Mouse (Mus musculus) ES-Bruce4 (cell line): ENCODE data around the gene Epha10. TPM values are rescaled to one million over a fixed set of nuclear protein-coding genes. Genes with fewer than 3 reads are reported as not detected.
A peak's percentile ranks its signal among the peaks of the same experiment; 100 is the strongest.

Experiments used
- H3K27ac ChIP-seq: 2 replicates; pipeline ENCODE4 v1.5.1; 2012; ENCODE audit warnings: low read length, inconsistent platforms; ENCODE audit not compliant: insufficient read depth
- H3K27me3 ChIP-seq: 2 replicates; pipeline ENCODE4 v1.6.1; 2012; ENCODE audit warnings: mild to moderate bottlenecking, low read length, inconsistent platforms; ENCODE audit not compliant: control insufficient read depth, poor library complexity, insufficient read depth, severe bottlenecking
- H3K36me3 ChIP-seq: 2 replicates; pipeline ENCODE4 v1.6.1; 2012; ENCODE audit warnings: inconsistent platforms, mild to moderate bottlenecking, low read length, moderate library complexity; ENCODE audit not compliant: control insufficient read depth, poor library complexity, insufficient read depth, severe bottlenecking
- H3K4me1 ChIP-seq: one replicate; pipeline ENCODE4 v1.8.1; 2011; ENCODE audit warnings: low read length; ENCODE audit not compliant: control insufficient read depth, insufficient read depth
- H3K4me3 ChIP-seq: 2 replicates; pipeline ENCODE4 v1.5.1; 2011; ENCODE audit warnings: low read depth, mild to moderate bottlenecking, low read length
- H3K9ac ChIP-seq: 2 replicates; pipeline ENCODE4 v1.6.1; 2012; ENCODE audit warnings: low read depth, mild to moderate bottlenecking, inconsistent platforms; ENCODE audit not compliant: poor library complexity, severe bottlenecking
- H3K9me3 ChIP-seq: replicated peaks from 2 replicates; pipeline ENCODE4 v1.6.1; 2012; ENCODE audit warnings: mild to moderate bottlenecking, low read length, inconsistent platforms; ENCODE audit not compliant: control insufficient read depth, poor library complexity, insufficient read depth, severe bottlenecking
- CTCF ChIP-seq: IDR thresholded peaks from one replicate; pipeline ENCODE4 v1.8.1; 2011; ENCODE audit warnings: low read depth, low read length
- EP300 ChIP-seq: IDR thresholded peaks from 2 replicates; pipeline ENCODE4 v1.6.1; 2011; ENCODE audit warnings: low read depth, low read length; ENCODE audit not compliant: insufficient read depth
- POLR2A ChIP-seq: IDR thresholded peaks from one replicate; pipeline ENCODE4 v1.8.1; 2011; ENCODE audit warnings: low read length; ENCODE audit not compliant: insufficient read depth
- polyA plus RNA-seq: library from polyadenylated mRNA; stranded (reverse); fragments of >200 nt; gene quantifications from 2 replicates; pipeline ENCODE4 v1.2.4, GENCODE M21; 2011; ENCODE audit warnings: low read depth; ENCODE audit not compliant: missing spikeins, insufficient read depth, insufficient read length

Gene Epha10
- polyA plus RNA-seq, 1 experiment: 0.37 TPM

DNA sequence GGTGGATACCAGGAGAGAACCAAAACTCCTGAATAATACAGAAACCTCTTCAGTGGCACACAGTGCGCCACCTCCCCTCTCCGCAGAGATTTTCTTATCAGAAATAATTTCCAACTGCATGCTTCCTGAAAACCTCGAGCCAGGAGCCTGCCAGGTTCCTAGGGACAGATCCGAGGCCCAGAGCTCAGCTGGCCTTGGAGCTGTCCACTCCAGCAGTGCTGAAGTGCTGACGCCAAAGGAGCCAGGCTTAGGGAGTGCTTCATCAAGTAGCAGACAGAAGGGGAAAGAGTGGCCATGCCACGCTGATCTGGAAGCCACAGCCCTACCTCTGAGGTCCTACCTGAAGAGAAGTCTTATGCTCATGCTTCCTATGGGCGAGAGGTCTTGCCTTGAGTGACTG is 20.3 kb upstream of the Epha10 start:
- H3K27ac ChIP-seq: no peak overlapping the region
- no peak overlapping the region for H3K4me3 ChIP-seq
- no peaks in the 10 kb centered on the region; the same call in 1 of the 2 replicates for H3K36me3 ChIP-seq
- no peaks in the 10 kb centered on the region for H3K4me1 ChIP-seq
- no peak overlapping the region for H3K9ac ChIP-seq
- TF ChIP-seq EP300: no peak
- no peak for TF ChIP-seq POLR2A
- no peak for TF ChIP-seq CTCF
- H3K9me3 ChIP-seq: no peaks in the 10 kb centered on the region
- H3K27me3 ChIP-seq: no peaks in the 10 kb centered on the region

DNA sequence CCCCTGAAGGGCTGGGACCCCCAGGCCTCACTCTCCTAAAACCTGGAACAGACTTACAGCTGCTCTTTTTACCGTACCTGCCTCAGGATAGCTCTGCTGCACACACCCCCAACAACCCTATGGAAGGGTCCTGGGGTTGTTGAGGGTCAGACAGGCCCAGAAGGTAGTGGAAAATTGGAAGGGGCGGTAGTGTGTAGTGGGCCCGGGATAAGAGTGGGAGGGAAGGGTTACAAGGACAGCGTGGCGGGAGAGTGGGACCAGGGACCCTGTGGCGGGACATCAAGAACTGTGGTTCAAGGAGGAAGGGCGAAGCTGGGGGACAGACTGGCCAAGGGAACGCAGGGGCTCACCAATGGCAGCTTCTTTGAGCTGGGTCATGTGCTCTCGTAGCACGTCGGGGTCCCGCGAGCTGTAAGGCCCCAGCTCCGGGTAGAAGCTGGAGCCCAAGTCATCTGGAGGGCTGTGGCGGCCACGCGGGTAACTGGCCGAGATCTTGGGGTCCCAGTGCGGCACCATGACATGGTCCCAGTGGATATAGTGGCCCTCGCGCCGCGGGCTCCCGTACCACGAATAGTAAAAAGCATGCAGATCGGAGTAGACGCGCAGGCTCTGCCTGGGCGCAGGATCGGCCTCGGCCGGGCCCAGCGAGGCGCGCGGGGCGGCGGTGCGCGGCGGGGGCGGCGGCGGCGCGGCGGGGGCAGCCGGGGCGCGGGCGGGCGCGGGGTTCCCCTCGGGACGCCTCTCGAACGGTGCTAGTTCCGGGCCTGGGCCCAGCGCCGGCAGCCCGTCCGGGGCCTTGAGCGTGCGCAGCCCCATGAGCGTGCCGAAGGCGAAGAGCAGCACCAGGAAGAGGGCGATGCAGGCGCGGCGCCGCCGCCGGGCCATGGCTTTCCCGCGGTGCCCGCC is 19.2 kb upstream of the Epha10 start, which contains the start of gene Maneal:
TSS of gene Maneal (minus strand) at position 889 of the 906 bp plus-strand sequence.
- Histone ChIP-seq H3K27ac (no peak within 1 kb of the TSS), H3K4me1 (no peaks in the 10 kb centered on the region), H3K27me3 (no peaks in the 10 kb centered on the region), H3K4me3 (peak within 1 kb of the TSS; percentile 88), H3K9ac (peak within 1 kb of the TSS; percentile 87), H3K9me3 (no peaks in the 10 kb centered on the region), H3K36me3 (no peaks in the 10 kb centered on the region)
- TF ChIP-seq CTCF (no peak), POLR2A (no peak), EP300 (no peak)

DNA sequence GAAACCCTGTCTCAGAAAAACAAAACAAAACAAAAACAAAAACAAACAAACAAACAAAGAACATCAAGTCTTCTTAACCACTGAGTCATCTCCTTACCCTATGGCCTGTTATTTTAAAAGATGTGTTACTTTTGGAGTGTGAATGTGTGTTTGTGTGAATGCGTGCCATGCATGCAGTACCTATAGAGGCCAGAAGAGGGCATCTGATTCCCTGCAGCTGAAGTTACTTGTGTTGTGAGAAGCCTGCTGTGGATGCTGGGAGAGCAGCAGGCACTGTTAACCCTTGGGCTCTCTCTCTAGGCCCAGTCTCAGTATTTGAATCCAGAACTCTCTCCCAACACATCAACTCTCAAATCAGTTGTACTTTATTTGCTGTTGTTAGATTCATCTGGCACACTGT is 8.0 kb upstream of the Epha10 start:
- Histone ChIP-seq H3K27ac (no peak overlapping the region), H3K27me3 (no peaks in the 10 kb centered on the region), H3K4me3 (no peak overlapping the region), H3K36me3 (no peaks in the 10 kb centered on the region), H3K9ac (no peak overlapping the region), H3K4me1 (no peaks in the 10 kb centered on the region), H3K9me3 (no peaks in the 10 kb centered on the region)
- TF ChIP-seq POLR2A: no peak
- peak; percentile 46 for TF ChIP-seq CTCF
- TF ChIP-seq EP300: no peak

DNA sequence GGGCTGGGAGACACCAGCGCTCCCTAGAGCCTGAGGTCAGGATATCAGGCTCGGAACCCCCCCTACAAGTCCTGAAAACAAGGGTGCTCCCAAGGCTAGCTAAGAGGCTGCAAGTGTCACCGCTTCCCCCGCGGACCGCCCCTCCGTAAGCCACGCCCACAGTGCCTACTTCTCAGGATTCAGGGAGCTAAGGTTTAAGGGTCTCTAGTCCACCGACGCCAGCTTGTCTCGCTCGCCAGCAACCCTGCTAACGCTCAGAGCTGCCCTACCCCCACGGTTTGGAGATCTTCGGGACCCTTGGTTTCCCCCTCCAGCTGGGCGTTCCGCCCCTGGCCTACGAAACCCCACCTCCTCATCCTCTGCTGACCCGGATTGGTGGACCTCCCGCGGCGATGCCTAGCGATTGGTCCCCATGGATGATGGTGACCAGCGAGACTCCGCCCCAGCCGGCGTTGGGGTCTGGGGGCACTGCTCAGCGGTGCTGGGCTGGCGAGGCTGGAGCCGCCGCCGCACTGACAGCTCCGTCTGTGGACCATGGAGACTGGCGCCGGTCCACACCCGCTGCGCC is 726 bp downstream of the Epha10 start:
- Histone ChIP-seq H3K4me1 (peaks cover 5% of the 10 kb centered on the region), H3K9ac (no peak overlapping the region)
- TF ChIP-seq EP300: no peak
- TF ChIP-seq POLR2A: no peak
- TF ChIP-seq CTCF: no peak

DNA sequence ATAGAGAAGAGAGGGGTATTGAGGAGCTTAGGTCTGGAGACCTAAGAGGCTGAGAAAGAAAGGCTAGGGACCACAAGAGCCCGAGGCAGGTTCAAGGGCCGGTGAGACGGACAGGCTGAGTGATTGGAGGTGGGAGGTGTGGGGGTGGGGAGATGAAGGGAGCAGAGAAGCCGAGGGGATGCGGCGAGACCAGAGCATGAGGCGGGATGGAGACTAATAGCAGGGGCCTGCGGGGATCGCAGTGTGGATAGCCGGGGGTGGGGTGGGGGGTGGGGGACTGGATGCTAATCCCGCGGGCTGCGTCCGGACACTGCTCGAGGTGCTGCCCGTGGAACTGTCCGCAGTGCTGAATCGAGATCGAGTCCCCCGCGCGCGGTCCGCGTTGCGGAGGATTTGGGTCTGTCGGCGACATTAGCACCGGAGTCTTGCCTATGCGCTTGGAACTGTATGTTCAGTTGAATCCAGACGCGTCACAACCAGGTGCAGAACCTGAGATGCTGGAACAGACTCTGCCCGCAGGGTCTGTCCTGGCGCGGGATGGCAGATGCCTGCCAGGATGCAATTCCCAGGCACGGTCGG is 1.5 kb downstream of the Epha10 start:
- Histone ChIP-seq H3K27ac (no peak overlapping the region), H3K27me3 (peaks cover 1% of the 10 kb centered on the region; the same call in 1 of the 2 replicates), H3K9me3 (no peaks in the 10 kb centered on the region), H3K4me3 (peak overlapping the region; percentile 91), H3K9ac (no peak overlapping the region), H3K36me3 (no peaks in the 10 kb centered on the region), H3K4me1 (peaks cover 5% of the 10 kb centered on the region)
- TF ChIP-seq EP300: no peak
- TF ChIP-seq POLR2A: no peak
- no peak for TF ChIP-seq CTCF

More for the DNA sequence above, 726 bp downstream of the Epha10 start:
- H3K4me3 ChIP-seq: peak overlapping the region; percentile 91
- no peaks in the 10 kb centered on the region for H3K36me3 ChIP-seq
- no peak overlapping the region for H3K27ac ChIP-seq
- no peaks in the 10 kb centered on the region for H3K9me3 ChIP-seq
- H3K27me3 ChIP-seq: peaks cover 1% of the 10 kb centered on the region; the same call in 1 of the 2 replicates

DNA sequence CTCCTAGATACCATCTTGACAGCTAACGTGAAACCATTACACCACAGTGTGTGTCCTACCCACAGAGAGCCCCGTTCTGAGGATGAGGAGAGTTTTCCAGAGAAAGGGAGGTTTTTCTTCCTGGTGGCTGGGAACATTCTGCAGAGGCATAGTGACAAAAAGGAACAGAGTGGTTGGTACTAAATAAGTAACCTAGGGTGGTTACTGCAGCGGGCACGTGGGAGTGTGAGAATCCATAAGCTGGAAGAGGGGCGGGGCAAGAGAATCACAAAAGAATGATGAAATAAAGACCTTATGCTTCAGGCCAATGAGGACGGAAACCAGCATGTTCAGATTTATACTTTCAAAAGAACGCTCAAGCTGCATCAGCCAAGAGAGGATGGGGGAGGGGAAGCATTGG is 8.0 kb downstream of the Epha10 start:
- Histone ChIP-seq H3K27ac (no peak overlapping the region), H3K4me1 (peaks cover 3% of the 10 kb centered on the region), H3K27me3 (no peaks in the 10 kb centered on the region; the same call in 1 of the 2 replicates), H3K36me3 (no peaks in the 10 kb centered on the region), H3K4me3 (no peak overlapping the region), H3K9ac (no peak overlapping the region), H3K9me3 (no peaks in the 10 kb centered on the region)
- no peak for TF ChIP-seq POLR2A
- TF ChIP-seq CTCF: no peak
- TF ChIP-seq EP300: no peak
